ENCODE assay signal across 22 mouse cellular contexts in genomic region chr3:99246629-99247028, GRCm38 (mm10). TPM values are rescaled to one million over a fixed set of nuclear protein-coding genes. Genes with fewer than 3 reads are reported as not detected.
DNase-seq lines count a peak whose midpoint lies in the region; ATAC-seq lines count a peak whose summit lies in the region.
"Had no signal": no experiment of that assay in that cellular context is flagged by ENCODE, and none has a peak within 500 bp of the region (broad histone marks: within the 10 kb centered on the region; RNA-seq: fewer than 3 reads in every experiment).

No protein-coding gene starts in this region.

- H3K27me3 ChIP-seq in neural tube, embryonic 15.5 days (replicated peaks) = peaks cover 98% of the 10 kb centered on the region
- H3K27me3 ChIP-seq in limb, embryonic 10.5 days (ENCODE audit: low read depth, poor library complexity, severe bottlenecking) = peaks cover 92% of the 10 kb centered on the region
- H3K27me3 ChIP-seq: CH12.LX had no signal

- no peak overlapping the region for H3K9ac ChIP-seq in neural tube, embryonic 15.5 days (replicated peaks)
- H3K9ac ChIP-seq: embryonic facial prominence, embryonic 15.5 days; forebrain, embryonic 15.5 days; hindbrain, embryonic 14.5 days; intestine, embryonic 15.5 days had no signal

- WGBS in neural tube, embryonic 15.5 days = 22% methylated on average over 3 of the region's 3 CpGs
- 36% methylated on average over 3 of the region's 3 CpGs for WGBS in limb, embryonic 10.5 days

- H3K36me3 ChIP-seq in neural tube, embryonic 15.5 days = no peaks in the 10 kb centered on the region
- no peaks in the 10 kb centered on the region for H3K36me3 ChIP-seq in limb, embryonic 10.5 days
- H3K36me3 ChIP-seq: embryonic facial prominence, embryonic 15.5 days; forebrain, embryonic 15.5 days; heart, embryonic 10.5 days; intestine, embryonic 15.5 days had no signal

- H3K4me2 ChIP-seq in neural tube, embryonic 15.5 days = no peak overlapping the region
- H3K4me2 ChIP-seq: embryonic facial prominence, embryonic 15.5 days; forebrain, embryonic 15.5 days; hindbrain, embryonic 14.5 days; intestine, embryonic 15.5 days had no signal

- no peak for ATAC-seq in neural tube, embryonic 15.5 days (ENCODE audit: low FRiP score)
- ATAC-seq: forebrain, embryonic 15.5 days; intestine, embryonic 15.5 days had no signal

- peaks cover 4% of the 10 kb centered on the region; the same call in 1 of the 2 replicates for H3K4me1 ChIP-seq in neural tube, embryonic 15.5 days
- peaks cover 81% of the 10 kb centered on the region for H3K4me1 ChIP-seq in limb, embryonic 10.5 days
- H3K4me1 ChIP-seq: forebrain, embryonic 15.5 days; heart, embryonic 10.5 days; intestine, embryonic 15.5 days had no signal

- peak; percentile 47 for DNase-seq in gastrocnemius, postnatal 25 days
- DNase-seq in gastrocnemius, postnatal 10 days = no peak
- DNase-seq in neural tube, embryonic 10.5 days (ENCODE audit: extremely low spot score, low spot score) = peak; percentile 20
- DNase-seq in limb, embryonic 10.5 days (ENCODE audit: low spot score) = peak; percentile 30
- DNase-seq in adrenal gland, postnatal 10 days = no peak
- no peak for DNase-seq in lung, postnatal 36 days
- DNase-seq: adrenal gland, adult 8-10 months; cerebellum, adult 11 months; cerebellum, adult 8-10 months; cerebellum, postnatal 14 days; embryo, embryonic 11 days; heart, postnatal 10 days; heart, postnatal 4 days had no signal

- no peak overlapping the region for H3K4me3 ChIP-seq in neural tube, embryonic 15.5 days (replicated peaks)
- H3K4me3 ChIP-seq in limb, embryonic 10.5 days = no peak overlapping the region
- H3K4me3 ChIP-seq: embryonic facial prominence, embryonic 15.5 days; forebrain, embryonic 15.5 days; heart, embryonic 10.5 days; intestine, embryonic 15.5 days had no signal

- H3K27ac ChIP-seq in neural tube, embryonic 15.5 days (replicated peaks) = no peak overlapping the region
- H3K27ac ChIP-seq in limb, embryonic 10.5 days = no peak overlapping the region
- H3K27ac ChIP-seq: embryonic facial prominence, embryonic 15.5 days; forebrain, embryonic 15.5 days; heart, embryonic 10.5 days; hindbrain, embryonic 14.5 days; intestine, embryonic 15.5 days had no signal

- no peaks in the 10 kb centered on the region for H3K9me3 ChIP-seq in neural tube, embryonic 15.5 days (replicated peaks)
- H3K9me3 ChIP-seq in limb, embryonic 10.5 days (replicated peaks) = no peaks in the 10 kb centered on the region
- H3K9me3 ChIP-seq: embryonic facial prominence, embryonic 15.5 days; forebrain, embryonic 15.5 days; heart, embryonic 10.5 days; intestine, embryonic 15.5 days had no signal

RNA-seq across cellular contexts. Expression of gene Tbx15, which starts 6.4 kb away (rescaled TPM):
- total RNA-seq in gastrocnemius, postnatal 25 days (2021) = 100 to 1,000 TPM; 104 to 122 TPM
- total RNA-seq in gastrocnemius, postnatal 10 days (2021) = 100 to 1,000 TPM; 102 to 118 TPM
- 0.19 and 0.29 TPM in 2 replicates for polyA plus RNA-seq in neural tube, embryonic 15.5 days (2015; fragmentation: Nextera tagmentation; extraction: Ambion mirVana)
- 25.8 and 41.2 TPM in 2 replicates for polyA plus RNA-seq in limb, embryonic 10.5 days (2016; fragmentation: Nextera tagmentation; extraction: Ambion mirVana)
- total RNA-seq in adrenal gland, postnatal 10 days (2021) = 10 to 100 TPM in 1 of 2 experiments, 1 to 10 TPM in 1; 1.8 to 10.8 TPM
- total RNA-seq: common myeloid progenitor, adult 5-6 weeks; granulocyte monocyte progenitor cell, adult 5-6 weeks had no signal

Comparison
In these comparisons a context has a peak if more than half of its experiments do, and no peak if none do; other contexts are left out.
1. DNase-seq: peak in gastrocnemius, postnatal 25 days (single experiment), neural tube, embryonic 10.5 days (single experiment) and limb, embryonic 10.5 days (single experiment); none in gastrocnemius, postnatal 10 days (single experiment), adrenal gland, postnatal 10 days (single experiment) and lung, postnatal 36 days (single experiment).
2. RNA of gene Tbx15, which starts 6.4 kb away (total RNA-seq): 104 to 122 TPM in gastrocnemius, postnatal 25 days and 102 to 118 TPM in gastrocnemius, postnatal 10 days; 1.8 to 10.8 TPM in adrenal gland, postnatal 10 days; every median in the first group is over 4 times any median in the second.